Mouse (Mus musculus): ENCODE results near the gene Rundc1.
"Not testable (repeated sequence)": the region's sequence is repeated elsewhere in the genome, so short reads cannot be mapped to it uniquely, and the experiment has no call there.

Rundc1 gene

GRCm38 (mm10) chr11:101424925-101425813, at the start of gene Rundc1, which contains the start of gene Ptges3l:
TSS of gene Rundc1 (plus strand) at chr11:101425085.
TSS of gene Ptges3l (minus strand) at chr11:101425333.
- peak; percentile 99 for DNase-seq

GRCm38 (mm10) chr11:101378196-101378595, 46.7 kb upstream of the Rundc1 start:
- DNase-seq: not testable (repeated sequence)

GRCm38 (mm10) chr11:101378926-101379325, 46.0 kb upstream of the Rundc1 start:
- DNase-seq: no peak

GRCm38 (mm10) chr11:101381817-101382216, 43.1 kb upstream of the Rundc1 start:
- DNase-seq: no peak

- DNase-seq: peak; percentile 85
Observed at GRCm38 (mm10) chr11:101395110-101395509, 29.8 kb upstream of the Rundc1 start.

GRCm38 (mm10) chr11:101415306-101415705, 9.6 kb upstream of the Rundc1 start:
- no peak for DNase-seq

- peak; percentile 32 for DNase-seq
Observed at GRCm38 (mm10) chr11:101416433-101417100, 8.3 kb upstream of the Rundc1 start.

GRCm38 (mm10) chr11:101417101-101417855, 7.6 kb upstream of the Rundc1 start, which contains the start of gene Aarsd1:
TSS of gene Aarsd1 (minus strand) at chr11:101417615.
- DNase-seq: peak; percentile 93

GRCm38 (mm10) chr11:101418991-101419390, 5.9 kb upstream of the Rundc1 start:
- no peak for DNase-seq

GRCm38 (mm10) chr11:101419610-101420009, 5.3 kb upstream of the Rundc1 start:
- peak; percentile 26 for DNase-seq

GRCm38 (mm10) chr11:101420148-101420547, 4.7 kb upstream of the Rundc1 start:
- DNase-seq: no peak

- peak; percentile 44 for DNase-seq
Observed at GRCm38 (mm10) chr11:101424105-101424851, 607 bp upstream of the Rundc1 start, which contains the start of gene Gm27029. TSS of gene Gm27029 (minus strand) at chr11:101424796.

- no peak for DNase-seq
Observed at GRCm38 (mm10) chr11:101426165-101426564, 1.3 kb downstream of the Rundc1 start.

- no peak for DNase-seq
Observed at GRCm38 (mm10) chr11:101431327-101431726, 6.4 kb downstream of the Rundc1 start.

GRCm38 (mm10) chr11:101433396-101433795, 8.5 kb downstream of the Rundc1 start:
- DNase-seq: no peak

GRCm38 (mm10) chr11:101435831-101436230, 10.9 kb downstream of the Rundc1 start:
- DNase-seq: no peak

- no peak for DNase-seq
Observed at GRCm38 (mm10) chr11:101436916-101437315, 12.0 kb downstream of the Rundc1 start.

- DNase-seq: not testable (repeated sequence)
Observed at GRCm38 (mm10) chr11:101438006-101438405, 13.1 kb downstream of the Rundc1 start.

GRCm38 (mm10) chr11:101441450-101442126, 16.7 kb downstream of the Rundc1 start:
- not testable (repeated sequence) for DNase-seq

- peak; percentile 99 for DNase-seq
Observed at GRCm38 (mm10) chr11:101442127-101442693, 17.3 kb downstream of the Rundc1 start, which contains the start of gene Rpl27. TSS of gene Rpl27 (plus strand) at chr11:101442298.

- DNase-seq: no peak
Observed at GRCm38 (mm10) chr11:101442760-101443159, 17.9 kb downstream of the Rundc1 start.
